Mouse (Mus musculus): ENCODE measurements around the gene Dmtf1. TPM values are rescaled to one million over a fixed set of nuclear protein-coding genes. Genes with fewer than 3 reads are reported as not detected.
"Not testable (repeated sequence)": the region's sequence is repeated elsewhere in the genome, so short reads cannot be mapped to it uniquely, and the experiment has no call there.

Dmtf1 gene
- polyA plus RNA-seq (2015; fragmentation: Nextera tagmentation; extraction: Ambion mirVana): 58.9 and 64.8 TPM in 2 replicates

GRCm38 (mm10) chr5:9161456-9162041, at the start of gene Dmtf1:
Gene Dmtf1 (minus strand): TSS chr5:9161776.
- peaks cover 8% of the 10 kb centered on the region for H3K36me3 ChIP-seq
- H3K4me3 ChIP-seq: peak within 1 kb of the TSS; percentile 88
- peaks cover 17% of the 10 kb centered on the region for H3K4me1 ChIP-seq
- H3K4me2 ChIP-seq (replicated peaks): peak within 1 kb of the TSS; percentile 72
- H3K27ac ChIP-seq: peak within 1 kb of the TSS; percentile 100
- no peaks in the 10 kb centered on the region for H3K9me3 ChIP-seq
- H3K27me3 ChIP-seq: no peaks in the 10 kb centered on the region
- peak; percentile 94 for ATAC-seq (ENCODE audit: low FRiP score, low read depth)
- under 1% methylated on average over 64 of the region's 64 CpGs for WGBS
- H3K9ac ChIP-seq: peak within 1 kb of the TSS; percentile 96

- ATAC-seq (ENCODE audit: low FRiP score, low read depth): no peak
Measured at GRCm38 (mm10) chr5:9186467-9186866, 24.9 kb upstream of the Dmtf1 start.

DNA sequence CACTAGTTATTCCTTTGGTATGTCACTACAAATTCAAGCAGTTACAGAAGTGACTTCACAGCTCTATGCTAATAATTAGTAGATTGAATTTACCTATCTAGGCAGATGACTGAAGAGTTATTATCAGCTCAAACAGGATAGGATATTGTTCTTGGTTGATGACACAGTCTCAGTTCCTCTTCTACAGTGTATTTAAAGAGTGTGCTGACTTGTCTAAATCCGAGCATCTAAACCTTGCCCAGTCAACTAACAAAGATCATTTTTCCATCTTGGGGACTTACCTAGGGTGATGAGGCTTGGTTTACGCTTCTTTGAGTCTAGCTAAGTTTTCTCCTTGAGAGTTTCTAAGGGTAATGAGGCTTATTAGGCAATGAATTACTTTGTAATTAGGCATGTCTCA, 11.7 kb upstream of the Dmtf1 start:
- Histone ChIP-seq H3K9ac (no peak overlapping the region), H3K9me3 (no peaks in the 10 kb centered on the region), H3K27ac (no peak overlapping the region), H3K4me3 (no peak overlapping the region), H3K27me3 (no peaks in the 10 kb centered on the region), H3K36me3 (no peaks in the 10 kb centered on the region), H3K4me1 (no peaks in the 10 kb centered on the region), H3K4me2 (replicated peaks) (no peak overlapping the region)
- WGBS: 76% methylated on average over 2 of the region's 2 CpGs
- no peak for ATAC-seq (ENCODE audit: low FRiP score, low read depth)

More at GRCm38 (mm10) chr5:9186467-9186866, 24.9 kb upstream of the Dmtf1 start:
- Histone ChIP-seq H3K27me3 (no peaks in the 10 kb centered on the region), H3K27ac (no peak overlapping the region), H3K4me2 (replicated peaks) (no peak overlapping the region), H3K4me3 (no peak overlapping the region), H3K9me3 (no peaks in the 10 kb centered on the region), H3K36me3 (no peaks in the 10 kb centered on the region), H3K4me1 (no peaks in the 10 kb centered on the region), H3K9ac (no peak overlapping the region)
- 82% methylated on average over 1 of the region's 1 CpGs for WGBS

DNA sequence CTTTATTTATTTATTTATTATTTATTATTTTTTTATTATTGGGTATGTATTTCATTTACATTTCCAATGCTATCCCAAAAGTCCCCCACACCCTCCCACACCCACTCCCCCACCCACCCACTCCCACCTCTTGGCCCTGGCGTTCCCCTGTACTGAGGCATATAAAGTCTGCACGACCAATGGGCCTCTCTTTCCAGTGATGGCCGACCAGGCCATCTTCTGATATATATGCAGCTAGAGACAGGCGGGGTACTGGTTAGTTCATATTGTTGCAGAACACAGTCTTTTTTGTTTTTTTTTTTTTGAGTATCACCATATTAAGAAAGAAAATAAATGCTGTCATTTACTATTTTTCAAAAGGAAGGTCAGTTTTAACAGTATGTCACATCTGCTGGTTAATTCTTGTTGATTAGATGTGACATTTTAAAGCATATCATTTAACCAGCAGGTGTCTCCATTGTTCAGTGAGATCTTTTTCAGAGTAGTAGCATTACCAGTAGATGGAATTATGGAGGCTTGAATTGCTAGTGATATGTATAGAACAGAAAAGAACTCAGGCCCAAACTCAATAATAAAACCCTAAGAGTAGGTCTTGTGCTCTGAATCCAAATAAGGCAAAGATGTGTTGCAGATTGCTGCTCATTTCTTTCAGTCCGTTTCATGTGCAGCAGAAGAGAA, 7.9 kb upstream of the Dmtf1 start:
- WGBS: 78% methylated on average over 5 of the region's 5 CpGs
- not testable (repeated sequence) for H3K4me3 ChIP-seq; H3K27me3 ChIP-seq; H3K4me1 ChIP-seq; H3K9me3 ChIP-seq; H3K27ac ChIP-seq; ATAC-seq (ENCODE audit: low FRiP score, low read depth); H3K36me3 ChIP-seq; H3K4me2 ChIP-seq (replicated peaks); H3K9ac ChIP-seq

- H3K36me3 ChIP-seq: no peaks in the 10 kb centered on the region
- H3K4me1 ChIP-seq: 0 out of 2 replicates have a peak, but pooled peaks cover 5% of the 10 kb centered on the region
- WGBS: 78% methylated on average over 8 of the region's 8 CpGs
- H3K9ac ChIP-seq: no peak overlapping the region
- no peak overlapping the region for H3K4me2 ChIP-seq (replicated peaks)
- no peak overlapping the region for H3K27ac ChIP-seq
- no peak for ATAC-seq (ENCODE audit: low FRiP score, low read depth)
- no peaks in the 10 kb centered on the region for H3K9me3 ChIP-seq
- no peak overlapping the region for H3K4me3 ChIP-seq
- no peaks in the 10 kb centered on the region for H3K27me3 ChIP-seq
Measured at GRCm38 (mm10) chr5:9166366-9166765, 4.8 kb upstream of the Dmtf1 start.

DNA sequence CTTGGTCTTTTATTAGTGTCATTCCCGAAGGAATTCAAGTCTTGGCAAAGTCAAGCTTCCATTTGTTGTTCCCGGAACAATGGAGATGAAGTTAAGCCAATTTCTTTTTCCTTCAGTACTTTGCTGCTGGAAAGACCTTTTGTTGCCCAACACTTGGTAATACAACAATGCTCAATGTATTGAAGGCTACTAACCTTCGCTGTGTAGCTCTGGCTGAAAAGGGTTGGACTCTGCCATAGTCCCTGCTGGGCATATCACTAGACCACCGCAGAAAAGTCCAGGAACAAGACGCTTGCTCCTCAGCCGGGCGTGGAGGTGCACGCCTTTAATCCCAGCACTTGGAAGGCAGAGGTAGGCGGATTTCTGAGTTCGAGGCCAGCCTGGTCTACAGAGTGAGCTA, 3.6 kb upstream of the Dmtf1 start:
- not testable (repeated sequence) for H3K36me3 ChIP-seq; ATAC-seq (ENCODE audit: low FRiP score, low read depth); H3K4me1 ChIP-seq; H3K9ac ChIP-seq; H3K27ac ChIP-seq; H3K27me3 ChIP-seq; H3K9me3 ChIP-seq; H3K4me3 ChIP-seq; H3K4me2 ChIP-seq (replicated peaks)
- WGBS: 89% methylated on average over 10 of the region's 10 CpGs

DNA sequence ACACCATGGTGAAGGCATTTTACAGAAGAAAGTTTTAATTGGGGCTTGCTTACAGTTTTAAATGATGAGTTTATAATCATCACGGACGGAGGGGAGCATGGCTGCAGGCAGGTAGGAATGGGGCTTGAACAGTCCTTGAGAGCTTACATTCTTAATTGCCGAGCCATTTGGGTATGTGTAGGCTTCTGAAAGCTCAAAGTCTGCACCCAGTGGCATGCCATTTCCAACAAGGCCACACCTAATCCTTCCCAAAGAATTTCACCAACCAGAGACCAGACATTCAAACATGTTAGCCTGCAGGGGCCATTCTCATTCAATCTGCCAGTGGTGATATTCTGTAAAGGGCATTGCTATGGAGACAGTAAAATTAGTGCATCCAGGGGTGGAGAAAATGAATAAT, 1.8 kb upstream of the Dmtf1 start:
- Histone ChIP-seq H3K9me3 (no peaks in the 10 kb centered on the region), H3K36me3 (peaks cover 2% of the 10 kb centered on the region; the same call in 1 of the 2 replicates), H3K9ac (no peak overlapping the region), H3K4me1 (peaks cover 9% of the 10 kb centered on the region), H3K4me2 (replicated peaks) (no peak overlapping the region), H3K27me3 (no peaks in the 10 kb centered on the region), H3K27ac (no peak overlapping the region), H3K4me3 (no peak overlapping the region)
- 92% methylated on average over 3 of the region's 3 CpGs for WGBS
- no peak for ATAC-seq (ENCODE audit: low FRiP score, low read depth)

DNA sequence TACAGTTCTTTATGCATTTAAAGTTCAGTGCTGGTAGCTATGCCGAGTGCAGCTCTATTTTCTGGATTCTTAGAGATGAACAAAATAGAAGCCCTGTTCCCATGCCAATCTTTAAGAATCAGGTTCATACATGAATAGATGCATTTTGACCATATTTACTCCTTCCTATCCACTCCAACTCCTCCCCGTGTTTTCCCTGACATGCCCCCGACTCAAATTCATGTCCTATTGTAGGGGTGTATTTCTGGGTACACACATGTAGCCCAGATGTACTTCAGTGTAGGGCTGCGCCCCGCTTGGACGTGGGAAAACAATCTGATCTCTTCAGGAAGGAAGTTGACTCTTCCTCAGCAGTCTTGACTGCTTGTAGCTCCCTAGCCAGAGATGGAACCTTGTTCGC, 512 bp upstream of the Dmtf1 start:
- Histone ChIP-seq H3K36me3 (peaks cover 7% of the 10 kb centered on the region), H3K9ac (peak overlapping the region; percentile 79), H3K4me1 (peaks cover 12% of the 10 kb centered on the region), H3K27ac (peak overlapping the region; percentile 100), H3K4me2 (replicated peaks) (peak overlapping the region; percentile 72), H3K4me3 (peak overlapping the region; percentile 88), H3K9me3 (no peaks in the 10 kb centered on the region), H3K27me3 (no peaks in the 10 kb centered on the region)
- ATAC-seq (ENCODE audit: low FRiP score, low read depth): peak; percentile 26; the same call in 1 of the 2 replicates
- WGBS: 16% methylated on average over 7 of the region's 7 CpGs

DNA sequence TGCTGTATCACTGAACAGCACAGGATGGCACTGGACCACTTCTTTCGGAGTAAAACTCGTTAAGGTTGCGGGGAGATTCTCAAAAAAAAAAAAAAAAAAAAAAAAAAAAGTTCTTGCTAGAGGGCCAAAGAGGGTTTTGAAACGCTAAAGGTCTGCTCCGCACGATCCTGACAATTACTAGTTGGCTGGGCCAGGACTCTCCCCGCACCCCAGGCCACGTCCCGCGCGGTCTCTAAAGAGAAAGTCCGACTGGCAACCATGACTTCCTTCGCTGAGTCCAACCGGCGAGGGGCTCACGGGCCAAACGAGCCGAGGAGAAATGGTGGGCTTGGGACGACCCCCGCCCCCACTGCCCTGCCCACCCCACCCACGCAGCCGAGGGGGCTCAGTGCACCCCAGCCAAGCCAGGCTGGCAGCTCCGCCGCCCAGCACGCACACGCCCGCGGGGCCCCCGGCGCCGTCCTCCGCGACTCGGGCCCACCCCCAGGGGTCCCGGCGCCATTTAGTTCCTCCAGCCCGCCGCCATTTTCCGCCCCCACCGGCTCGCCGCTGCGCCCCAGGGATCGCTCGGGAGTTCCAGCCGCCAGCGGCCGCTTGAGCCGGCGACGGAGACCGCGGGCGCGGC, 633 bp downstream of the Dmtf1 start:
- H3K27me3 ChIP-seq: no peaks in the 10 kb centered on the region
- H3K4me1 ChIP-seq: peaks cover 17% of the 10 kb centered on the region
- H3K27ac ChIP-seq: peak overlapping the region; percentile 100
- under 1% methylated on average over 49 of the region's 55 CpGs for WGBS
- ATAC-seq (ENCODE audit: low FRiP score, low read depth): peak; percentile 79
- peak overlapping the region; percentile 88 for H3K4me3 ChIP-seq
- no peaks in the 10 kb centered on the region for H3K9me3 ChIP-seq
- peaks cover 8% of the 10 kb centered on the region for H3K36me3 ChIP-seq
- H3K9ac ChIP-seq: peak overlapping the region; percentile 96
- peak overlapping the region; percentile 68 for H3K4me2 ChIP-seq (replicated peaks)

DNA sequence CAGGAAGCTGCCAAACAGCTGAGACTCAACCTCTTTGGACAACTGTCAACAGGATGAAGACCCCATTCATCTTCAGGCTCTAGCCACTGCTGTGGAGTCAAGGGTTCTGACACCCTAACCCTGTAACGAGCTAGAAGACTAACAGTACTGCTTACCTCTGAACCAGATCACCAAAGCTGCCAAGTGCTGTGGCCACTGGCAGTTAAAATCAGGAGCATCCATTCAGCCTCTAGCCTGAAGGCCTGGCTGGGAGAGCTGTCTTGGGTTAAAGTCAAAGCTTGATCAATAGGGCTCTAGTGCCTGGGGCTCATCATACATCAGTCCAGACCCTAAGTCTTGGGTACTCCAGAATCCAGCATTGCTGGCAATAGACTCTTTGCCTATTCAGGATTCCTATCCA, 4.2 kb downstream of the Dmtf1 start:
- H3K4me2 ChIP-seq (replicated peaks): no peak overlapping the region
- WGBS: 87% methylated on average over 1 of the region's 1 CpGs
- no peak overlapping the region for H3K4me3 ChIP-seq
- no peak for ATAC-seq (ENCODE audit: low FRiP score, low read depth)
- H3K36me3 ChIP-seq: peaks cover 11% of the 10 kb centered on the region
- H3K27ac ChIP-seq: no peak overlapping the region; the same call in 1 of the 2 replicates
- H3K9me3 ChIP-seq: no peaks in the 10 kb centered on the region
- H3K27me3 ChIP-seq: no peaks in the 10 kb centered on the region
- no peak overlapping the region for H3K9ac ChIP-seq
- peaks cover 14% of the 10 kb centered on the region for H3K4me1 ChIP-seq

DNA sequence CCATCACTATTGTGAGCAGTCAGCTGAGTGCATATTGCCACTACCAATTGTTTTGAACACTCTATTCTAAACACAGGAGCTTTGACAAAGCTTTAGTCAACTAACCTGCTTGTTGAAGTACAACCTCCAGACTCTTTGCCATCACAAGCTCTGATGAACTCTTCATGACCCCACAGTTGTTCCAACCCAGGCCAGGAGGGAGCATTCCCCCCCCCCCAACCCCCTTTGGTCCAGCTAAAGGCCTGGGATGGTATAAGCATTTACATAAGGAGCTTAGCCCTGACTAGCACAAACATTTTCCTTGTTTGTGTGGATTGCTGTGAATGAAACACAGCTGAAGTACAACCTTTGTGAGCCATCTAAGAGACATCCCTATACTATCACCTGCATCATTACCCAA, 4.8 kb downstream of the Dmtf1 start:
- ATAC-seq (ENCODE audit: low FRiP score, low read depth): no peak
- H3K4me3 ChIP-seq: no peak overlapping the region
- no peak overlapping the region for H3K4me2 ChIP-seq (replicated peaks)
- no peak overlapping the region for H3K27ac ChIP-seq
- no peaks in the 10 kb centered on the region for H3K27me3 ChIP-seq
- H3K9ac ChIP-seq: no peak overlapping the region
- no peaks in the 10 kb centered on the region for H3K9me3 ChIP-seq
- H3K4me1 ChIP-seq: peaks cover 12% of the 10 kb centered on the region
- H3K36me3 ChIP-seq: peaks cover 11% of the 10 kb centered on the region

DNA sequence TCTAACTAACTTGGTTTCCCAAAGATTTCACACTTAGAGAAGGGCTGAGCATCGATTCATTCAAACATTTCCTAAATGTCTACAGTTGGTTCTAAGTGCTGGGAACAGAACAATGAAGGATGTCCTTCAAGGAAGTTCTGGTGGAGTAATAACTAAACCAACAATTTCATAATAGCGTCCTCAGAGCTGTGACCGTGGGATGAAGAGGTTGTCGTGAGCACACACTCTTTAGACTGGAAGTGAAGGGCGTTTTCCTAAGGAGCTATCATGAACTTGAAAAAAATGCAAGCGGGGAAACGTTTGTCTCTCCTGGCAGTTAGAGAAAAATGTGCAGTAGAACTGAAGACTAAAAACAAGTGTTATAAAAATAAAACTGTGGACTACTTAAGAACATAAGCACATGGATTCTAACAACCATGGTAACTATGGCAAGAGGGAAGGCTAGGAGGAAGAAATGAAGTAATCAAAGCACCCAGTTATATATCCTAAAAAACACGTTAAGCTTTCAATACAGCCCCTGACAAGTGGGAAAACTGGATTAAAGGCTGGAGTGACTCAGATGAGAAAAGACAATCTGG, 12.2 kb downstream of the Dmtf1 start:
- H3K4me1 ChIP-seq: no peaks in the 10 kb centered on the region
- H3K9ac ChIP-seq: no peak overlapping the region
- H3K9me3 ChIP-seq: no peaks in the 10 kb centered on the region
- no peak overlapping the region for H3K4me2 ChIP-seq (replicated peaks)
- peaks cover 49% of the 10 kb centered on the region for H3K36me3 ChIP-seq
- no peak overlapping the region for H3K4me3 ChIP-seq
- H3K27me3 ChIP-seq: no peaks in the 10 kb centered on the region
- WGBS: 92% methylated on average over 8 of the region's 8 CpGs
- no peak for ATAC-seq (ENCODE audit: low FRiP score, low read depth)
- no peak overlapping the region for H3K27ac ChIP-seq

Measured in limb, embryonic 13.5 days (tissue).